Mouse (Mus musculus) midbrain, embryonic 11.5 days (tissue): ENCODE measurements at regions not wholly inside any gene's neighbourhood (a gene's known extent, or its start where the extent isn't known, plus 50 kb on each side); places are given as distances from the start of the nearest gene placed in this dataset.

Experiments
- ATAC-seq: fragments of 200-750 bp; cut with Nextera tagmentation; 2 replicates; pipeline ENCODE4 v1.8.0; 2017; ENCODE audit warnings: moderate TSS enrichment, moderate library complexity; ENCODE audit not compliant: low FRiP score
- DNase-seq: peaks from one replicate; pipeline ENCODE4 v3.0.0; 2015; ENCODE audit warnings: low spot score; ENCODE audit errors: missing footprints
- H3K27ac ChIP-seq: fragments of 300-500 bp; sonication (generic); 2 replicates; pipeline ENCODE4 v1.5.1; 2014; ENCODE audit warnings: low read depth, low read length
- H3K27me3 ChIP-seq: fragments of 300-500 bp; sonication (generic); 2 replicates; pipeline ENCODE4 v1.6.1; 2014; ENCODE audit warnings: mild to moderate bottlenecking, low read length, moderate library complexity, mixed read lengths; ENCODE audit not compliant: control insufficient read depth, insufficient read depth
- H3K36me3 ChIP-seq: fragments of 300-500 bp; sonication (generic); 2 replicates; pipeline ENCODE4 v1.6.1; 2014; ENCODE audit warnings: mild to moderate bottlenecking, low read length, moderate library complexity, mixed read lengths; ENCODE audit not compliant: control insufficient read depth, insufficient read depth
- H3K4me1 ChIP-seq: fragments of 300-500 bp; sonication (generic); 2 replicates; pipeline ENCODE4 v1.6.1; 2014; ENCODE audit warnings: low read length; ENCODE audit not compliant: control insufficient read depth, insufficient read depth
- H3K4me2 ChIP-seq: fragments of 300-500 bp; sonication (generic); 2 replicates; pipeline ENCODE4 v1.6.1; 2014; ENCODE audit warnings: mild to moderate bottlenecking, moderate library complexity
- H3K4me3 ChIP-seq: fragments of 300-500 bp; sonication (generic); 2 replicates; pipeline ENCODE4 v1.5.1; 2014; ENCODE audit warnings: low read depth, low read length
- H3K9ac ChIP-seq: fragments of 300-500 bp; sonication (generic); 2 replicates; pipeline ENCODE4 v1.6.1; 2014; ENCODE audit warnings: low read length
- H3K9me3 ChIP-seq: fragments of 300-500 bp; sonication (generic); 2 replicates; pipeline ENCODE4 v1.6.1; 2016; ENCODE audit warnings: low read length; ENCODE audit not compliant: control insufficient read depth
- WGBS: fragments of 180-500 bp; shearing (Covaris S2); extraction: QIAGEN DNeasy Blood & Tissue Kit; methylation state at CpG from one replicate; pipeline ENCODE4 v1.1.7; 2014; 5-methylcytosine and 5-hydroxymethylcytosine counted together

GRCm38 (mm10) chr1:164571496-164572078, 113.4 kb upstream of the Atp1b1 start:
- Histone ChIP-seq H3K9me3 (no peaks in the 10 kb centered on the region), H3K4me3 (no peak overlapping the region), H3K4me2 (no peak overlapping the region), H3K36me3 (no peaks in the 10 kb centered on the region), H3K9ac (no peak overlapping the region), H3K27ac (no peak overlapping the region), H3K4me1 (peaks cover 9% of the 10 kb centered on the region; the same call in 1 of the 2 replicates), H3K27me3 (no peaks in the 10 kb centered on the region)
- DNase-seq = no peak
- 94% methylated on average over 5 of the region's 5 CpGs for WGBS
- ATAC-seq = no peak

- H3K4me2 ChIP-seq = no peak overlapping the region
- no peaks in the 10 kb centered on the region for H3K27me3 ChIP-seq
- no peak overlapping the region for H3K4me3 ChIP-seq
- H3K27ac ChIP-seq = no peak overlapping the region
- H3K36me3 ChIP-seq = no peaks in the 10 kb centered on the region
- DNase-seq (no peak), ATAC-seq (no peak)
- WGBS = 92% methylated on average over 6 of the region's 6 CpGs
- H3K9ac ChIP-seq = no peak overlapping the region
- H3K4me1 ChIP-seq = no peaks in the 10 kb centered on the region
- H3K9me3 ChIP-seq = no peaks in the 10 kb centered on the region
Measured at GRCm38 (mm10) chr1:164564847-164565246, 106.7 kb upstream of the Atp1b1 start.

DNA sequence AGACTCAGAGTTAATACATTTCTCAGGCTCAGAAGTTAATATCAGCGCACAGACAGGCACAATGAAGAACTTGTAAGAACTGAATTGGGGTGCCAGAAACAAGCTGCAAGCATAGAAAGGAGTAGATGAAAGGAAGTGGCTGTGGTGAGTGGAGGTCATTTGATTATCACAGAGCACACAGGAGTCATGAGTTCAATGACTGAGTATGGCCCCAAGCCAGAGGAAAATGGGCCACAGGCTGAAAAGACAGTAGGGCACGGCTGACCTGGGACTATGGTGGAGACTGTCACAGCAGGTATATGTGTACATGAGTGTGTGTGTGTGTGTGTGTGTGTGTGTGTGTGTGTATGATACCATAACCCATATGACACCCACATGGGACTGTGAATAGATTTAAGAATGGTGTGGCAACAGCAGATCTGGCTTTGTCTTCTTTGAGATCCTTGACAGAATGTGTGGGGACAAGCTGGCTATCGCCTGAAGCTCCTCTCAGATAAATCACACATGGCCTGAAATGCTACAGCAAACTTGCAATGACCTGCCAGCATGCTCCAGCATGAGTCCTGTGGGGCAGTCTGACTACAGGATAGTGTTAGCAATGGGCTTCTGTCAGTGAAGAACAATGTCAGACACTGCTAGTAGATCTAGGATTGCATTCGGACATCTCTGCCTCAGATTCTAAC, 101.5 kb upstream of the Atp1b1 start:
- no peak overlapping the region for H3K4me2 ChIP-seq
- H3K9me3 ChIP-seq = no peaks in the 10 kb centered on the region
- no peak overlapping the region for H3K4me3 ChIP-seq
- H3K9ac ChIP-seq = no peak overlapping the region
- no peak overlapping the region for H3K27ac ChIP-seq
- no peaks in the 10 kb centered on the region for H3K36me3 ChIP-seq
- no peaks in the 10 kb centered on the region for H3K27me3 ChIP-seq
- DNase-seq (no peak), ATAC-seq (no peak)
- WGBS = 92% methylated on average over 4 of the region's 4 CpGs
- H3K4me1 ChIP-seq = no peaks in the 10 kb centered on the region

DNA sequence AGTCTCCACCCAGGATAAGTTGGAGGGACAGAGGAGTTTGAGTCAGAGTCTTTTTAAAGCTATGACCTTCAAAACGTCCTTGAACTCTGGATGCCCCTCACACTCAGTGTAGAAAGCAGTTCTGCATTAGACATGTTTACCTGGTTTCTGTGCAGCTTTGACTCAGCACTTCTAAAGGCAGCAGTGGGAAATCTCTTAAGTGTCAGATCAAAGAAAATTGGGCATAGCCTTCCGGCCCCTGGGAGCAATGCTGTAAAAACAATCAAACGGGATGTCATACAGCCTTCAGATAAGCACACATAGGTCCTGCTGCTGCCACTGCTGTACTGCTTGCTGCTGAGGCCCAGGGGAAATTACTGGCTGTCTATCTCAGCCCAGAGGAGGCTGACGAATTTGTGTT, 94.5 kb upstream of the Atp1b1 start:
- Histone ChIP-seq H3K27ac (no peak overlapping the region), H3K27me3 (no peaks in the 10 kb centered on the region), H3K9me3 (no peaks in the 10 kb centered on the region), H3K9ac (no peak overlapping the region), H3K36me3 (no peaks in the 10 kb centered on the region), H3K4me1 (no peaks in the 10 kb centered on the region), H3K4me3 (no peak overlapping the region), H3K4me2 (no peak overlapping the region)
- 65% methylated on average over 4 of the region's 4 CpGs for WGBS
- DNase-seq = no peak
- ATAC-seq = no peak

GRCm38 (mm10) chr1:164551019-164551418, 92.9 kb upstream of the Atp1b1 start:
- Histone ChIP-seq H3K4me2 (no peak overlapping the region), H3K4me1 (no peaks in the 10 kb centered on the region), H3K9me3 (no peaks in the 10 kb centered on the region), H3K27me3 (no peaks in the 10 kb centered on the region), H3K9ac (no peak overlapping the region), H3K36me3 (no peaks in the 10 kb centered on the region), H3K4me3 (no peak overlapping the region), H3K27ac (no peak overlapping the region)
- 74% methylated on average over 2 of the region's 2 CpGs for WGBS
- DNase-seq (no peak), ATAC-seq (no peak)

DNA sequence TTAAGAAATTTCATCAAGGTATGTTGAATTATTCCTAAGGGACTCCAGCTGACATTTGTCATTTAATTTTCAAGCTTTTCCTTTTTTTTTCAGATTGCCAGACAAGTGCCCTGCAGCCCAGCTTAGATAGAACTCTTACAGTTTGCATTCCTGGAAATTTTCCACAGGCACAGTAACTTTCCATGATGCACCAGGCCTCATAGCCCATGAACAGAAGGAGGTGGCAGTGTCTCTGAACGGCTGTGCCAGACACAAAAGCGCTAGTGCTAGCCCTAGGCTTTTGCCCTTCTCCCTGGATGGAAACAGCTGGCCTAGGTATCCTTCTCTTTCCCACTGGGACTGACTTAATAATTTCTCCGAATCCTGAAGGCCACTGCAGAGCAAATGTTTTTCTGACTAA, 92.4 kb upstream of the Atp1b1 start:
- Histone ChIP-seq H3K4me2 (no peak overlapping the region), H3K9me3 (no peaks in the 10 kb centered on the region), H3K36me3 (no peaks in the 10 kb centered on the region), H3K27ac (no peak overlapping the region), H3K9ac (no peak overlapping the region), H3K4me1 (no peaks in the 10 kb centered on the region), H3K4me3 (no peak overlapping the region), H3K27me3 (no peaks in the 10 kb centered on the region)
- WGBS = 84% methylated on average over 3 of the region's 3 CpGs
- ATAC-seq (no peak), DNase-seq (no peak)

GRCm38 (mm10) chr1:164548071-164548470, 89.9 kb upstream of the Atp1b1 start:
- Histone ChIP-seq H3K4me2 (no peak overlapping the region), H3K4me1 (no peaks in the 10 kb centered on the region), H3K27ac (no peak overlapping the region), H3K9me3 (no peaks in the 10 kb centered on the region), H3K27me3 (no peaks in the 10 kb centered on the region), H3K9ac (no peak overlapping the region), H3K4me3 (no peak overlapping the region), H3K36me3 (no peaks in the 10 kb centered on the region)
- 86% methylated on average over 8 of the region's 8 CpGs for WGBS
- no peak for ATAC-seq
- DNase-seq = no peak

GRCm38 (mm10) chr1:164545843-164546242, 87.7 kb upstream of the Atp1b1 start:
- Histone ChIP-seq H3K9ac (no peak overlapping the region), H3K27me3 (no peaks in the 10 kb centered on the region)
- WGBS = 80% methylated on average over 4 of the region's 4 CpGs

DNA sequence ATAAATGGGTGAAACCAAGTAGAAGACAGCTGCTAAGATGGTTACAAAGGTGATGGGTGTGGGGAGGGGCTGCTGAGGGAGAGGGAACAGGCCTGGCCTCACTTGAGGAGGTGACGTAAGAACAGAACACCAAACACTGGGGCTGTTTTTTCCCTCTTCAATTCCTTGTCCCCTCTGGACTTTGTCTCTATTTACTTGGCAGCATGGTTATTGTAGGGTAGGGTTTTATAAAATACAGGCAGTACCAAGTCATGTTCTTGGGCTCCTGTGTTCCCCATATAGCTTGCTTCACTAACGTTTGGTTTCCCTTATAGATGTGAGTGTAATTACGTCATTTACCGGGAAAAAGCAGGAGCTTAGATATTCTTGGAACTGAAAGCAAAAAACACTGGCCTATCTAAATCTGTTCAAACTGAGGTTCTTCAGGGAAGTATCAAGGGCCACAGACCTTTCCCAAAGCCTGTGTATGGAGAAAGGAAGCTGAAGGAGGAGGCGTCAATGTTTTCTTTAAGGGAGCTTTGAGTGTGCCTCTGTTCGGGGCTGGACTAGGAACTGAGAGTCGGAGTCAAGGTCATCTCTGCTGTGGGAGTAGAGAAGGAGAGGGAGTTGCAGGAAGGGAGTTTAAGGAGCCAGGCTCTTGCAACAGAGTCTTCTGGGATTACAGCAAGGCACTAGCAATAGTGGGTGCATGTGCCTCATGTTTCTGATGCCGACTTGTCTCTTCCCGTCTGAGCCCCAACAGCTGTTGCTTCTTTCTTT, 85.1 kb upstream of the Atp1b1 start:
- Histone ChIP-seq H3K4me2 (no peak overlapping the region), H3K4me3 (no peak overlapping the region), H3K36me3 (no peaks in the 10 kb centered on the region), H3K9me3 (no peaks in the 10 kb centered on the region), H3K27me3 (no peaks in the 10 kb centered on the region), H3K4me1 (no peaks in the 10 kb centered on the region), H3K27ac (no peak overlapping the region), H3K9ac (no peak overlapping the region)
- ATAC-seq = no peak
- DNase-seq = no peak
- WGBS = 86% methylated on average over 9 of the region's 9 CpGs

More at GRCm38 (mm10) chr1:164545843-164546242, 87.7 kb upstream of the Atp1b1 start:
- no peak for ATAC-seq
- no peak for DNase-seq
- Histone ChIP-seq H3K4me1 (no peaks in the 10 kb centered on the region), H3K4me3 (no peak overlapping the region), H3K9me3 (no peaks in the 10 kb centered on the region), H3K36me3 (no peaks in the 10 kb centered on the region), H3K4me2 (no peak overlapping the region), H3K27ac (no peak overlapping the region)
